Mouse (Mus musculus) frontal cortex, postnatal 10 days (tissue): ENCODE results near the gene Slc16a10.

Source experiments
- DNase-seq, 2 experiments: peaks; one replicate each; pipeline ENCODE4 v3.0.0; 2022; ENCODE audit warnings: low spot score in 2 of 2, mixed read lengths in 1 of 2

Slc16a10 gene

DNA sequence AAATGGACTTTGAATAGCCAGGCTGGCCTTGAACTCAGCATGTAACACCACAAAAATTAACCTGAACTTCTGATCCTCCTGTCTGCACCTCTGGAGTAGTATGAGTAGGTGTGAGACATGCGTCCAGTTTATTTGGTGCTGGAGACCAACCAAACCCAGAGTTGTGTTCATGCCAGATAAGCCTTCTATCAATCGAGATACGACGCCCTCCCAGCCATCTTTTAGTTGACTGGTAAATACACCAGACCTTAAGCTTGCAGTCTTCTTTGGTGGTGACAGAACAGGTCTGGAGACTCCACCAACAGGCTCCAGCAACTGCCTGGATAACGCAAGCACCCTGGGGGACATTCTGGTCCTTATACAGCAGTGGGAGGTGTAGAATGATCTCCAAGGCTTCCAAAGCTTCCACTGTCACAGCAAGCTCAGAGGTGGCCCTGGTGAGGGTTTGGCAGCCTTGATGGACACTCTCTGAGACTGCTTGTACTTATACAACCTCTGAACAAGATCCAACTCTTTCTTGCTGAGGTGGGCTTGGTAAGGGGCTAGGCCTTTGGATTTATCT lies 7.6 kb upstream of the Slc16a10 start:
- no peak for DNase-seq

GRCm38 (mm10) chr10:40147325-40148059 lies 5.4 kb upstream of the Slc16a10 start:
- DNase-seq = no peak

DNA sequence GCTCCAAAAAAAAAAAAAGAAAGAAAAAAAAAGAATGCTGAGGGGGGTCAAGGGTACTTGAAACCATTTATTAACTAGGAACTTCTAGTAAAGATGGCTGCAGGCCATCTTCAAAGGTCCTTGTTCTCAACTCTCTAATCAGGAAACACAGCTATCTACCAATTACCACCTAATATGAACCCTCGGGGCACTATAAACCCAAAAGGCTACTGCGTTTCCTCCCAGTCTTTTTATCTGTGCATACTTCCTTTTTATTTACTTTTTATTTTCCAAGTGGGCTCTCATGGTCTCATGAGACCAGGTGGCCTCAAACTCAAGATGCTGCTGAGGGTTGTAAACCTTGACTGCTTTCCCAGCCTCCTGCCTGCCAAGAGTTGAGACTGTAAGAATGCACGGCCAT lies 4.4 kb upstream of the Slc16a10 start:
- no peak for DNase-seq

GRCm38 (mm10) chr10:40144815-40145214 lies 2.8 kb upstream of the Slc16a10 start:
- DNase-seq = no peak

DNA sequence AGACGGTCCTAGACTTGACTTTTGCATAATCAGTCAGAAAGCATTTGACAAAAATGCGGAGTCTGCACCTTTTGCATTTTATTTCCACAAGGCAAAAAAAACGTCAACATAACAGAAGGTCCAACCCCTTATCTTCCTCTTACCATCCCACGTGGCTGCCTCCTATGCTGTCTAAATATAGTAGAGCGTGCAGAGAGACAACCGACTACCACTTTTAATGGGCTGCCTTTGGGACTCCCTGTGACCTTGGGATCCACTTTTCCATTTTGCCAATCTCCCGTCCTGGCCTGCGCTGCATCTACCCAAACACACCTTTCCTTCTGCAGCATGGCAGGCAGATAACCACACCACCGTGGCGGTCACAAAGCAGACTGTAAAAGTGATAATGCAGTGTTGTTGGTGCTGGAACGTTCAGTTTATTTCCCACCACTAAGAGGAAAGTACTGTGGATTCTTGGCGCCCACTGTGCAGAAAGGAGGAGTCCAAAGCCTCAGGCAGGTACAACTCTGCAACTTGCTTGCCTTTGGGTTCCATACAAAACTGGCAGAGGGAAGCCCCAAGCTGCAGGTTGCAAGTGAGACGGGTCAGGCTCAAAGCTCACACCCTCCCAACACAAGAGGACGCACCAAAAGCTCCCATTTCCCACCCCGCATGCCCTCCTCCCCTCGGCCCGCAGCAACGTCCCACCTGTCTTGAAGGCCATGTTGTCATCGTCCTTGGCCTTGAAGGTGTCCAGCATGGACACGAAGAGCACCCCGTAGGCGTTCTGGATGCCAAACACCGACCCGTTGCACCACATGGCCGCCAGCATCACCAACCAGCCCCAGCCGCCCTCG lies 824 bp downstream of the Slc16a10 start:
- DNase-seq = no peak

GRCm38 (mm10) chr10:40139646-40140045 lies 2.4 kb downstream of the Slc16a10 start:
- no peak for DNase-seq

GRCm38 (mm10) chr10:40135807-40136778 lies 6.0 kb downstream of the Slc16a10 start:
- DNase-seq = no peak

DNA sequence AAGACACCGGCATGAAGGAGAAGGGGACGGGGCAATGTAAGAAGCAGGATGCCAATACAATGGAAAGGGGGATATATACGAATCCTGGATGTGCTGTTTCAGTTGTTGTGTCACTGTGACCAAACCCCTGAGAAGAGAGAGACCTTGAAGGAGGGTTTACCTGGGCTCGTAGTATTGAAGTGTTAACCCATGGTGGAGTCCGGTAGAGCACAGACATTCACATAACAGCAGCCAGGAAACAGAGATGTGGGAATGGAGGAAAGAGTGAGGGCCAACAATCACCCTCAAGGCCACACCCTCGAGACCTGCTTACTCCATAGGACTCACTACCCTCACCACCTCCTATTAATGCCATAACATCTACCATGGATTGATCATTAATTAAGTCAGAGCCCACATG lies 7.2 kb downstream of the Slc16a10 start:
- DNase-seq = no peak

GRCm38 (mm10) chr10:40133636-40134035 lies 8.4 kb downstream of the Slc16a10 start:
- no peak for DNase-seq

- no peak for DNase-seq
Observed at GRCm38 (mm10) chr10:40131690-40132418, 10.2 kb downstream of the Slc16a10 start.

GRCm38 (mm10) chr10:40130126-40130525 lies 11.9 kb downstream of the Slc16a10 start:
- DNase-seq = no peak

DNA sequence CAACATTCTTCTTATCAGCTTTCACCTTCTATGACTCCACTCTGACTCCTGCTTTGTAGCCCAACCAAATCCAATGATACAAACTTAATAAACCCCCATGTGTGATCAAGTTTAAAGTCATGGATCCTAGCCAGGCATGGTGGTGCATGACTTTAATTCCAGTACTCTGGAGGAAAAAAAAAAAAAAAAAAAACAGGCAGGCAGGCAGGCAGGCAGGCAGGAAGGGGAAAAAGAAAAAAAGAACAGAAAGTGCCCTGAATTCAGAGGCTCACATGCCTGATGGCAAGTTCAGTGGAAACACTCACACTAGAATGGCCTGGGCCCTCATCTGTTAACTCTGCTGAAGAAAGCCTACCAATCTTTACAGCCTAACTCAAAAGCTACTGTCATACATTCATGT lies 12.9 kb downstream of the Slc16a10 start:
- DNase-seq = no peak

GRCm38 (mm10) chr10:40128497-40128896 lies 13.6 kb downstream of the Slc16a10 start:
- DNase-seq = no peak

- no peak for DNase-seq
Observed at GRCm38 (mm10) chr10:40125200-40125599, 16.9 kb downstream of the Slc16a10 start.

GRCm38 (mm10) chr10:40124570-40124969 lies 17.5 kb downstream of the Slc16a10 start:
- no peak for DNase-seq

GRCm38 (mm10) chr10:40124096-40124495 lies 18.0 kb downstream of the Slc16a10 start:
- DNase-seq = no peak

DNA sequence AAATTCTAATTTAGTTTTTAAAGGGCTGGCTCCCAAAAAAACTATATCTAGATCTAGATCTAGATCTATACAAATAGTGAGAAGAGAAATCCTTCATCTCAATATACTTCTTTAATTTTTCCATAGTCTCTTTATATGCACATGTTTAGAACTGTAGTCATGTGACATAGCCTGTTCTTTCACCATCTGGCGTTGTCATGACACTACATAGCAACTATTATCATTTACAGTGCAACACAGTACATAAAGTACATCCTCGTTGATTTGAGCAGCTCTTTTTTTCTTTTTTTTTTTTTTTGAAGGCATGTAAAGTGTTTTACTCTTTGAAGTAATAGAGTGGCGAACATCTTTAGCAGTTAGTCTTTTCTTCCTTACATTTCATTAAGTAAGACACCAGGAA lies 22.6 kb downstream of the Slc16a10 start:
- DNase-seq = no peak

GRCm38 (mm10) chr10:40118743-40119387 lies 23.2 kb downstream of the Slc16a10 start:
- DNase-seq = no peak

DNA sequence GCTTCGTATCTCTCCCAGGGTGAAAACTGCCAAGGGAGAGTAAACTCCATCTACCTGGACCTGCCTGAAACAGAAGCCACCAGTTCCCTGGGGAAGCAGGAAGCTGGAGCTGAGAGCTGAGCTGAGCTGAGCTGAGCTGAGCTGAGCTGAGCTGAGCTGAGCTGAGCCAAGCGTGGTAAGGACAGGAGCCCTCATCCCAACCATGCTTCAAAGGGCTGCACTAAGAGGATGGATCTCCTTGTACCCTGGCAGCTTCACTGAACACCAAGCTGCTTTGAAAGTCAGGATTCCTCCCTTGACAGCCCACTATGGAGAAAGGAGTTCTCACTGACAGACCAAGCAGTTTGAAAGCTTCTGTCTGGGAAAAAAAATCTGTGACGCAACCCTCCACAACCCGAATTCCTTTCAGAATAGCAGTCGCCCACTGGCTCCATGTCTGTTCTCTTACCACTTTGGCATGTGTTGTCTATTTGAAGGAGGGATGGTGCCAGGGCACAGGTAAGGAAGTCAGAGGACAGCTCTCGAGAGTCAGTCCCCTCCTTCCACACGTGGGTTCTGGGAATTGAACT lies 28.5 kb downstream of the Slc16a10 start:
- DNase-seq = no peak

DNA sequence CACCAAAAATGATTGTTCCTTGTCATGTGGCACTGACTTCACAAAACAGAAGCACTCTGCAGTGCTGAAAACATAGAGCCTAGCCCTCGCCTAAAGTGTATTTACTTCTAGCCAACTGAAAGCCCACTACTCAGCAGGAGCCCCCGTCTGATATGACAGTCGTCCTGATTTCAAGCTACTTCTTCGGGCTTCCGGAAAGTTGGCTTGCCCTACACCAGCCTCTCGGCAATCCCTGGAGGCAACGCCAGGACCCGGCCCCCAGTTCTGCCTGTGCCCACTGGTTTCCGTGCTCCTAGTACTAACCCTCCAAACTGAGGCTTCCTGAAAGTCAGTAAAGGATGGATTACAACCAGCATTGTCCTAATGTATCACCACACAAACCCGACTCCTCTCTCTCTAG lies 29.8 kb downstream of the Slc16a10 start:
- no peak for DNase-seq
